Mouse (Mus musculus) 3T3-L1 (cell line): ENCODE measurements around the gene Shank2.

Source experiments
- DNase-seq: peaks from one replicate; pipeline ENCODE4 v3.0.0-alpha.2; 2015; ENCODE audit warnings: low read depth, low spot score

The Shank2 gene

DNA sequence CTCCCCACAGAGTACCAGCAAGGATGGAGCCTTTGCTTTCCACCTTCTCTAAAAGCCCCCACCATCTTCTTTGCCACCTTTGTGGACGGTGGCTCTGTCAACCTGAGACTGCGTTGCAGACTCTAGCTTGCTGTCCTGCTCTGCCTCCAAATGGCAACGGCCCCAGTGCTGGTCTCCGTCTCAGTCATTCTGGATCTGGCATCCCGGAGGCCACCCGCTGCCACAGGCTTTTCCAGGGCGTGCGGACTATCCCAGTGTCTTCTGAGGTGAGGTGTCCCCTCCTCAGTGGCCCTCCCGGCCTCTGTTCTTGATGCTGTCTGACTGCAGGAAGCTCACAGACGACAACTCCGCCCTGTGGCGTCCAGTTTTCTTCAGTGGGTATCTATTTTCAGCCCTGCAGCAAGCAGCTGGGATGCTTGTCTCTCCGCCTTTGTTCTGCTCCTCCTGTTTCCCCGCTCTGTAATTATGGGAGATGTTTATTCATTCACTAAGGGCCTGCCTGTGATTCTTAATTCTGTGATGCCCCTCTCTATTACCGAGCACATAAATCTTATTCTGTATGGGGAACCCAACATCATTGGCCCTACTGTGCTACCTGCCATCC is 159.0 kb downstream of the Shank2 start:
- no peak for DNase-seq

DNA sequence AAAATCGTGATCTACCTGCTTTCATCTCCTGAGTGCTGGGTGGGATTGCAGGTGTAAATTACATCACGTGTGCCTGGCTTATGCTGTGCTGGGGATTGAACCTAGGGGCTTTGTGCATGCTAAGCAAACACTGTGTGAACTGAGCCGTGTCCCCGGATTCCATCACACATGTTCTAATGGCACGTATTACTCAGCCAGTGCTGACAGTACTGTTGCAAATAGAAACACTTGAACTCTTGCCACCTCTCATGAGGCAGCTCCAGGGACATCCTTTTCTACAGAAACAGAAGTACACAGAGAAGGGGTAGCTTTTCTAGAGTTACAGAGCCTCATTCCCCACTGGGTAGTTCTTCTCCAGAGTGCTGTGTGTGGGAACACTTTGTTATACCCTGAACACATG is 168.5 kb downstream of the Shank2 start:
- DNase-seq, result no peak

DNA sequence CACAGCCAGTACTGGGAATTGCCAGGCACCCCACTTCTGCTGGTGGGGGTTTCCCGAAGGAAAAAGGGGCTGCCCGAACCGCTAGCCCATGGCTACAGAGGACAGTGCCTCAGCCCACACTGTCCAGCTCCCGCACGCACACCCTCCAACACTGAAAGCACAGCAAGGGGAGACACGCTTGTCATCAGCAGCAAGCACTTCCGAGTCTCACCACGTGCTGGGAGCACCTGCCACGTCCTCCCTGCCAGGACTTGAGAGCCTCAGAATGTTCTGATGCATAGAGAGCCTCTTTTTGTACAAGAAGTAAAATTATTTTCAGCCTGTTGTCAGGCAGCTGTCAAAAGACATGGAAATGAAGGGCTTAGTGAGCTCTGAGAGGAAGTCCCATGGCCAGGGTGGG is 169.0 kb downstream of the Shank2 start:
- no peak for DNase-seq

DNA sequence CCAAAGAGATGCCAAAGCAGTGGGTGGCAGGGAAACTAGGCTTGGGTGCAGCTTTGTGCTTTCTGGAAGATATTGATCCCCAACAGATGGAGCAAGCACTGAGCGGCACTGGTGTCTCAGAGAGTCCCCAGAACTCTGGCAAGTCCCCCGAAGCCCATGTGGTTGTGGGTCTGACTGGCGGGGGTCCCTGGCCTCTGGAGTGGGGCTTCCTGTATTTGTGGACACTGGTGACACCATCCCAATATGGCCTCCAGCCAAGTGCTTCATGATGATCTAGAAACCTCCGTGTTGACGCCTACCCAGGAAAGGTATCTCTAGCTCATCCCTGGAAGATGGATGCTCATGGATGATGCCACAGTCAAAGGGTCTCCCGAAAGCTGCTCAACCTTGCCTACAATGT is 172.1 kb downstream of the Shank2 start:
- DNase-seq, result no peak

DNA sequence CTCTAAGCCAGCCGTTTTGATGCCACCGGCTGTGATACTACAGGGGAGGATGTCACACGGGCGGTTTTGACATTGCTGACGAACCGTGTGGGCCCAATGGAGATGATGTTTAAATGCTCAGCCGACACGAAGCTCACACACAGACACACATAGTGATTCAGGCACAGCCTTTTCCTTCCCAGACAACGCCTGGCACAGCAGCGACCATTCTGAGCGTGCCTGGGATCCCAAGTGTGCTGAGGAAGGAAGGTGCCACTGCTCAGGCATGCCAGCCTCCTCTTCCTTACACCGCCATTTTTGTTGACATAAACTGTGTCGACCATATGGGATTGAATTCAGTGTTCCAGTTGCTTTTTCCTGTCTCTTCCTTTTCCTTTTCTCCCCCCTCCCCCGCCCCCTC is 172.6 kb downstream of the Shank2 start:
- DNase-seq, result no peak

DNA sequence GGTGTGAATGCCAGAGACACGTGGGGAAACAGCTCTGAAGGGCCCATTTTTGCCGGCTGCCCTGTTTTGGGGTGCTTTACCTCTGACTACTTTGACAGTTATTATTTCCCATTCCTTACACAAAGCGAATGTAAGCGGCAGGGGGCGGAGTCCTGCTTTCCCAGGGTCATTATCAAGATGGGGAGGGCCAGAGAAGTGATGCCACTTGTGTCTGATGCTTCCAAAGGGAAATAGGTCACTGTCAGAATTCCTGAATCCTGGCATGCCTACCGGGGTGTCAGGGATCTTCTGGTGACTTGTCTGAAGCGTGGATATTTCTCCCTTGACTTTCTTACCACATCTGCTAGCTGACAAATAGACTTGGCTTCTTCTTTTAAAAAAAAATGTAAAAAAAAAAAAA is 173.3 kb downstream of the Shank2 start:
- DNase-seq, result no peak

DNA sequence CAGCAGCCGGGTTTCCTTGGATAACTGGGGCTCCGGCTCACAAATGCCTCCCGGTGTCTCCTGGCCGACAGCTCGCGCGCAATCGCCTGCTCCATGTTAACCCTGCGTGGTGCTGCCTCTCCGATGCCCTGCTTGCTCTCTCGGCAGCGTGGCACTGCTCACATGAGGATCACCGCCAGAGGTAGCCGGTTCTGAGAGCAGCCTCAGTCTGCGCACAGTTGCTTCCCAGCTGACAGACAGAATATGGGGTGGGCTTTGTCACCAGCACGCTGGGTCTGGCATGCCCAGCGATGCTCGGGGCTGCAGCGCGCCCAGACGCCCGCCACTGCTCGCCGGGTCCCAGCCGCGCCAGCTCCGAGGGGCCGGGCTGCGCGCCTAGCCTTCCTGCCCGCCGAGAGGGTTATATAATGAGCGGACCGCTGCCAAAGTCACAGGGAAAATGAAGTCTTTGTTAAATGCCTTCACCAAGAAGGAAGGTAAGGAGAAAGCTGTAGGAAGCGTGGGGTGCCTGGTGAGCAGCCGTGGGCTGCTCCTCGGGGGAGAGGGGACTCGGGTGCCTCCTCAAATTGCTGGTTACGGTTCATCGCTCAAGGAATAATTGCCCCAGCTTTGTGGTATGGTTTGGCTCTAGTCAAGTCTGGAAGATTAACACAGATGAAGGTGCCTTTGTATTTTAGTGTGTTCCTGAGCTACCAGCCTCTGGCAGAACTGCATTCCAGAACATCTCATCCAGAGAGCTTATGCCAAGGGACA is 173.9 kb downstream of the Shank2 start:
- DNase-seq, result no peak

DNA sequence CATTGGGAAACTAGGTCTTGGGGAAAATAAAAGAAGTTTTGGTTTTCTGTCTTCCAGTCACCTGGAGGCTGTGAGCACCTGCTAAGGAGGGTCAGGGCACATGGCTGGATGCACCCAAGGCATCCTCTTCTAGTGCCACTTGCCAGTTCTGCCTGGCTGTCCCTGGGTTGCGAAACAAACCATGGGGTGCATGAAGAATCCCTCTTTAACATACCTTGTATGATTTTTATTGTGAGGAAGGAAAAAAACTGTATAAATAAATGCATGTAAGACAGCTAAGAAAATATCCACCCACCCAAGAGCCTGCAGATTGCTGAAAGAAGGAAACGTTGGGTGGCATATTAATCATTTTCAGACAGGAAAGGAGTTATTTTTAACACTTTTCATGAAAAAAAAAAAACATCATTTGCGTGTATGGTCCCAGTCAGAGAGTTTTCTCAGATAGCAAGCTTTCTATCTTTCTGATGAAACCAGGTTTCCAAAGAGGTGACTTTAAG is 174.6 kb downstream of the Shank2 start:
- DNase-seq, result no peak

DNA sequence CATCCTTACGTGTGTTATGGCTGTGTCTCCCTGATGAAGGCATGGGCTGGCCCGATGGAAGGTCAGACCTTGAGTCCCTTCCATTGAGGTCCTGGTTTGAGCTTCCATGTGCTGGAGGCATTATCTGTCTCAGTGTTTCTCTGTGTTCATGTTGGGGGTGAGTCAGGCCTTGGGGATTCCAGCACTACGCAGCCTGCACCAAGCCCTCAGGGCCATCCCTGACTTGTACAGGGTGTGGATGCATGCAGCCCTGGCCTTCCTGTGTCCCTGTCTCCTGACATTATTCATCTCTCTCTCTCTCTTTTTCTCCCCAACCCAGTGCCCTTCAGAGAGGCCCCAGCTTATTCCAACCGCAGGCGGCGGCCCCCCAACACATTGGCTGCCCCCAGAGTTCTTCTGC is 177.7 kb downstream of the Shank2 start:
- DNase-seq, result no peak

DNA sequence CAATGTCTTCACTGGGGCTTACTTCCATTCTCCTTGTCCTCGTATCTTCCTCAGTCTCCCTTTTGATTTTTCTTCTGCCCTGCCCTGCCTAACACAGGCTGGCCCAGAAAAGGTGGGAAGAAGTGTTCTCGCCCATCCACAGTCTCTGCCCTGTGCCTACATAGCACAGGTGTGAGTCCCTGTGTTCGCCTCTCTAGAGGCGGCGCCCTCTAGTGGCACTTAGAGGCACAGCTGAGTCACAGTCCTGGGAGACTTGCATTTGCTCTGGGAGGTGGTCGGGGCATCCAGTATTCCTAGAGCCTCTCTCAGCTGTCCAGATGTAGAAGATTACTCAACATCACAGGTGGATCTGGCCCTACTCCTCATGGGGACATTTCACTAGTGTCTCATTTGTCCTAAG is 179.2 kb downstream of the Shank2 start:
- peak; percentile 56 for DNase-seq

DNA sequence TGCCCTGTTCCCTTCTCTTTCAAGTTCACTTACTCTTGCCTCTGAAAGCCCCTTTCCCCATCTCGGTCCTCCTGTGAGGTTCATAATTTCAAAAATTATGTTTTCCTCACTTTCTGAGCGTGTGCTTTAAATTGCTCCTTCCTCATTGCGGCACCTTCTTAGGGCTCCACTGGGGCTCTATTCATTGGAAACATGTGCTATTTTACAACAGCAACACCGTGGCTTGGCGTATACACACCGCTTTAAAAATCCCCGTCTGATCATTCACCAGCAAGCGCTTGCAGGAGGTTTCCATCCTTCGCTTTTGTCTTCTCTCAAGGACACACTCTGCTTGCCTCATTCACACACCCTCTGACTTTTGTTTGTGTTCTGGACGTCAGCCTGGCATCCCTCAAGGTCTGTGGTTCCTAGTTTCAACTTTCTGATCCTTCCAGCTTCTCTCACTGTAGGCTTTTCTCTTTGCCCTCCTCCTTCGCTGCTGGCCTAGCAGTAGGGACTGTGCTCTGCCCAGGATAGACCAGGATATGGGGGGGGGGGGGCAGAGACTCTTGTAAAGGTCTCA is 186.2 kb downstream of the Shank2 start:
- no peak for DNase-seq

DNA sequence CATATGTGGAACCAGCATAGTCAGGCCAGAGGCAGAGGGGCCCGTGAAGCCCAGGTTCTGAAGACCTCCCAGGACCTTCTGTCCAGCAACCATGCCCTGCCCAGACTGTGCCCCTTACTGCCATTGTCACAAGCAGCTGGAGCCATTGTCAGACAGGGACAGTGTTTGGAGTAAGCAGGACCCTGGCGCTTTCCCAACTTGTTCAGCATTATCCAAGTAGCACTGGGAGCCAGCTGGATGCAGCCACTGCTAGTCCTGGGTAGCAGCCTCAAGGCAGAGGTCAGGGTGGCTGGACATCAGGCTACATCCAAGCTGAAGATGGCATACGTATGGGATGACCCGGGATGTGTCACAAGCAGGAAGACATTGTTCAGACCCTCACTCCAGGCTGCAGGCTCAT is 187.7 kb downstream of the Shank2 start:
- DNase-seq, result no peak

DNA sequence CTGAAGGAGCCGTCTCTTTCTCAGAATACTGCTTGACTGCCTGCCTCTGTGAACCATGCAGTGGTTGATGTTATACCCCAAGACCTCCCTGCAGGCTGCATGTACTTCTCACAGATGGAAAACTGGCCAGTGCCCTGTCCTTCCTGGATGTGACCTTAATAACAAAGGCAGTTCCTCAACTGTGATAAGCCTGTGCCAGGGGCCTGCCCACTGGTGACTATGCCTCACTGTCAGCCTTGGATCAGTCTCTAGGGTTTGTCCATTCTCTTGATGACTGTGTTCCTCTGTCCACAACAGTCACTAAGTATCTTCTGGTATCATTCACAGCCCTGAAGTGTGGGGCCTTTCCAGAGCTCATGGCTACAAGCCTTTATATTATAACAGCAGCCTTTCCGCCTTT is 196.8 kb downstream of the Shank2 start:
- no peak for DNase-seq

DNA sequence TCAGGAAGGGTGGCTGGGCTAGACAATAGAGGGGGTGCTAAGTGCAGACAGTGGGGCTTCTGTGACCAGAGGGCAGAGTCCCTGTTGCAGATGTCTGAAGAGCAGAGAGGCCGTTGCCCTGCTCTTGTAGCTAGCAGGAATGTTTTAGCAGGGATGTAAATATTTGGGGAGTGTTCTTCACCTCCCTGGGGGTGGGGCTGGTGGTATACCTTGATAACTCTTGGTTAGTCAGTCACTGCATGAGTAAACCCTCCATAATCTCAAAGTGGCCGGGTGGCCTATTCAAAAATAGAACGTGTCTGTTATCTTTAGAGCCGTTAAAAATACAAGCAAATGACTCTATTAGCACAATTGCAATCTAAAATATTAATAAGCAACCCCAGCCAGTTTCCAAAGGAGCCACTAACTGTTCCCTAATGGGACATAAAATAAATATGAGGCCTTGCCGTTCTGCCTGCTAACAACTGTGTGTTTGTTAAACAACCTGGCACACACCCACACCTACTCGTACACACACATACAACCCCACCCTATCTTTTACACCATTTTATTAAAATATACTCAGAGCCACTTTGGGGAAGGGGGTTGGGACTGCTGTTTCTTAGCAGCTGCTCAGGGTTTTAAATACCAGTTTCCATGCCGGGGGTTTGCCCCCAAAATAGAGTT is 200.4 kb downstream of the Shank2 start:
- DNase-seq, result no peak

DNA sequence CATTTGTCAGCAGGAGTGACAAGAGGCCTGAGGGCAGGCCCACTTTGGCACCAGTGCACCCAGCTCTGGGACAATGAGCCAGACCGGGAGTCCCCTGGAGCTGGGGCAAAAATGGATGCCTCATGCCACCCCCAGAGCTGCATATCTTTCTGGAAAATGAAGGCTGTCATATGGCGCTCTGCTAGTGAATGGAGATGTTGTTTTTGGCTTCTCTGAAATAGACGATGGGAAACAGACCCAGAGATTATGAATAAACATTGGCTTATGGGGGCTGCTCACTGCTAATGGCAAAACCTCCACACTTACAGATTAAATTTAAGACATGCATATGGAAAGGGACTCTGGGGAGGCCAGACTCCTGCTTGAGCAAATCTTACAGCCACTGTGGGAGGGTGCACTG is 202.6 kb downstream of the Shank2 start:
- DNase-seq, result no peak

DNA sequence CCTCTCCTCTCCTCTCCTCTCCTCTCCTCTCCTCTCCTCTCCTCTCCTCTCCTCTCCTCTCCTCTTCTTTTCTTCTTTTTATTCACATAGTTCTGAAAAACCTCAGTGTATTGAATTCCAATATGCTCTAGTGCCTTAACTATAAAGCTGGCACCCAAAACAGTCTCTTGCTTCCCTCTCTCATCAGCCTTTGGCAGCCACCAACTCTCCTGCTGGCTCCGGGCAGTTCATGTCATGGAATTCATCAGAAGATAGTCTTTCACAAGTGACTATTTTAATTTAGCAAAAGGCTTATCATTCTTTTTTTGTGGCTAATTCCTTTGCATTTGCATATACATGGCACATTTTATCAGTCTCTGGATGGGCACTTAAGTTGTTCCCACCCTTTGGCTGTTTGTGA is 203.4 kb downstream of the Shank2 start:
- DNase-seq, result no peak

DNA sequence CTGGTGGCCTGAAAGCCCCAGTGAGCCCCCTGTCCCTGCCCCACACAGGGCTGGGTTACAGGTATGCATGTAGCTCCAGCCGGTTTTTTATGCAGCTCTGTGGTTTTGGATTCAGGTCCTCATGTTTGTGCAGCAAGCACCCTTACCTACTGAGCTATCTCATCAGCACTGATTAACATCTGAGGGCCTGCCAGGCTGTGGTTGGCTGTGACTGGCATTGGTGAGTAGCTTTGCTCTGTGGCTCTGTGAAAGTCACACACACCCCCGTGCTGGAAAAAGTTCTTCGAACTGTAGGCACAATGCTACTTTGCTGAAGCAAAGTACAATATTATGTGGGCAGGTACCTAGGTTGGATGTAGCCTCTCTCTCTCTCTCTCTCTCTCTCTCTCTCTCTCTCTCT is 204.1 kb downstream of the Shank2 start:
- DNase-seq, result no peak

DNA sequence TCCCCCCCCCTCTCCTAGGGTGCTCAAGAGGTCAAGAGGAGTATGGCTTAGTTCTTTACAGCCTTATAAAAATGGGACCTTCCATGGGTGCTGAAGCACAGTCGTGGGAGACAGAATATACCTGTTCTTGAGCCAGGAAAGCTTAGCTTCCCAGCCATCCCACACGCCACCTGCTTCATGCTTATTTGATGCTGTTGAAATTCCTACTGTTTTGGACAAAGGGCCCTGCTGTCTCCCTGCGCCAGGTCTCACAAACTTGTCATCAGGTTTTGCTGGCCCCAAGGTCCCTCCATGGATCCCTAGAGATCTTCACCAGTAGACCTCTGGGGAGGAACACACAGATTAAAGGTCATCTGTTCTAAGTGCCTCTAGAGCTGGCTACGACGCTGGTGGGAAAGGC is 204.5 kb downstream of the Shank2 start:
- no peak for DNase-seq

DNA sequence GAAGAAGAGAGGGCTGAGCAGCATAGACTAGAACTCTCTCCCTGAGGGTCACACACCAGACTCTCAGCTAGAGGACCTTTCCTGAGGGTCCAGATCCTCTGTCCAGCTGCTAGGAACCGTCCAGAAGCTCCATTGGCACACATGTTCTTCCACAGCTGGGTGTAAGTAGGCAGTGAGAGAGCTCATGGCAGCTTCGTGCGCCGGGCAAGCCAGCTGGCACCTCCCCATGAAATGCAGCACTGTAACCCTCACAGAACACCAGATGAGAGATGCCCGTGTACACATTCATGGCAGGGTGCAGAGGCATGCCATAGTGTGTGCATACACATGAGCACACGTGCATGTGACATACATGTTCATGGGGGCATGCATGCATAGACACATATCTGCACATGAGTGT is 205.4 kb downstream of the Shank2 start:
- DNase-seq, result no peak

DNA sequence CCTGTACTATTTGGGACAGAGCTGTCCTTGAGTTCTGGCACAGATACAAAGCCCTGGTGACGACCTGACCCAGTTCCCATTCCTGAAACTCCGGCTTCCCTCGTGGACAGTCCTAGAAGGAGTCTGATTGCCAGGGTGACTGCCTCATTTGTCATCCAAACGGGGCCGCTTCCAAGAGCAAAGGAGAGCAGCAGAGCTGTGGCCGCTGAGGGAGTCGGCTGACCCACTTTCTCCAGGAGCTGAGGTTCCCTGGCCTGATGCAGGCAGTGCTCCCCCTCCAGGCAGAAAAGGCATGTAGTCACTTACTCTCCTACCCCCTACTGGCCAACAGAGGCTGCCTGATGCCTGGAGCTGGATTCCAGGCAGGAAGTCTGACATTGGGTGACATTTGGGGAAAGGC is 206.1 kb downstream of the Shank2 start:
- peak; percentile 47 for DNase-seq

DNA sequence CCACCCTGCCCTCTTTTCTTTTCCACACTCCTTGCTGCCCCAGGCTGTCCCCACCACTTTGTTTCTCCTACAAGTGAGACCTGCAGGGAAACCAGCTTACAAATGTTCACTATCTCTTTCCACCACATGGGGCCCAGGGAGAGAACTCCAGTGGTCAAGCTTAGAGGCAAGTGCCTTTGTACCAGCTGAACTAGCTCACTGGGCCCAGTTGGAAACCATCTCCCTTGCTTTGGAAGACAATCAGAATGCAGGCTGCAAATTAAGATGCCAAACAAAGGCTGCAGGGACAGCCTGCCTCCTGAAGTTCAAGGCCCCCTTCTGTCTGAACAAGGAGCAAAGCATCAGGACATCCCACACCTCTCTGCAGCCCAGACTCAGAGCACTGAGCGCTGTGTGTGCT is 206.9 kb downstream of the Shank2 start:
- DNase-seq, result no peak

DNA sequence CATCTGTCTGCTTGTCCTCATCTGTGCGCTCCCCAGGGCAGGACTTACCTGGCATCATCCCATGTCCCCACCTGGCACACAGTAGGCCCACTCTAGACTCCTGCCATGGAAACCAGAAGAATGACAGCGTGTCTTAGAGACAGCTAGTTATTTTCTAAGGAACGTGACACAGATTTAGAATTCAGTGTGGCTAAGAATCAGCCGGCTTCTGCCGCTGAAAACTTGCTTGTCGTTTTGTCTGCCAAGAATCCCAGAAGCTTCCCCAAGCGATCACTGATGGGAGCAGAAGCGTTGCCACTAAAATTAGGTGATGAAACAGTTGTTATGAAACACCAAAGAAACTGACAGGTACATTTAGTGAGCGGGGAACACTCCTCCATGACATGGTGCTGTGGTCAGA is 208.8 kb downstream of the Shank2 start:
- no peak for DNase-seq

DNA sequence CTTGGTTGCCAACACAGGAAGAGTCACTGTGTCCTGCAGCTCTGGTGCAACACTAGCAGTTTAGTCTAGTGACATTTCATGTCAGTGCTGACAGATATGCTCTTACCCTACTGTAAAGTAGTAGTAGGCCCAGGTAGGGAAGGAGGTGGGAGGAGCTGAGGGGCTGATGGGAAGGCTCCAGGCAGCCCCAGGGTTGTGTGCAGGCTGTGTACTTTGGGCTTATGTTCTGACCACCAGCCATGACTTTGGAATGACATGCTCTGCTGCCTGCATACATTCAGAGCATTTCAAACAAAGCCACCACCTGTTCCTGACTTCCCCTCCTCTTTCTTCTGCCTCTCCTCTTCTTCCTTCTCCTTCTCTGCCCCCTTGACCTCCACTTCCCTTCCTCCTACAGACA is 211.0 kb downstream of the Shank2 start:
- no peak for DNase-seq
